Mouse (Mus musculus) forebrain, embryonic 16.5 days (tissue): ENCODE measurements at regions not wholly inside any gene's neighbourhood (a gene's known extent, or its start where the extent isn't known, plus 50 kb on each side); places are given as distances from the start of the nearest gene placed in this dataset.
A peak's percentile ranks its signal among the peaks of the same experiment; 100 is the strongest.

Experiments
- ATAC-seq: fragments of 200-750 bp; cut with Nextera tagmentation; 2 replicates; pipeline ENCODE4 v1.8.0; 2017; ENCODE audit warnings: mild to moderate bottlenecking, moderate library complexity
- H3K27ac ChIP-seq: fragments of 300-500 bp; sonication (generic); 2 replicates; pipeline ENCODE4 v1.5.1; 2014; ENCODE audit warnings: low read length, control low read depth
- H3K27me3 ChIP-seq: fragments of 300-500 bp; sonication (generic); replicated peaks from 2 replicates; pipeline ENCODE4 v1.6.1; 2014; ENCODE audit warnings: low read length; ENCODE audit not compliant: control insufficient read depth, insufficient read depth
- H3K36me3 ChIP-seq: fragments of 300-500 bp; sonication (generic); 2 replicates; pipeline ENCODE4 v1.6.1; 2014; ENCODE audit not compliant: control insufficient read depth, insufficient read depth
- H3K4me1 ChIP-seq: fragments of 300-500 bp; sonication (generic); replicated peaks from 2 replicates; pipeline ENCODE4 v1.6.1; 2014; ENCODE audit warnings: low read length; ENCODE audit not compliant: control insufficient read depth, insufficient read depth
- H3K4me2 ChIP-seq: fragments of 300-500 bp; sonication (generic); 2 replicates; pipeline ENCODE4 v1.6.1; 2014; ENCODE audit warnings: mild to moderate bottlenecking, low read length, control low read depth
- H3K4me3 ChIP-seq: fragments of 300-500 bp; sonication (generic); replicated peaks from 2 replicates; pipeline ENCODE4 v1.5.1; 2014; ENCODE audit warnings: mild to moderate bottlenecking, low read length, control low read depth
- H3K9ac ChIP-seq: fragments of 300-500 bp; sonication (generic); replicated peaks from 2 replicates; pipeline ENCODE4 v1.6.1; 2014; ENCODE audit warnings: low read depth, low read length, control low read depth
- H3K9me3 ChIP-seq: fragments of 300-500 bp; sonication (generic); 2 replicates; pipeline ENCODE4 v1.6.1; 2016; ENCODE audit warnings: low read length; ENCODE audit not compliant: control insufficient read depth
- WGBS: fragments of 180-500 bp; shearing (Covaris S2); extraction: QIAGEN DNeasy Blood & Tissue Kit; methylation state at CpG from one replicate; pipeline ENCODE4 v1.1.7; 2014; 5-methylcytosine and 5-hydroxymethylcytosine counted together

DNA sequence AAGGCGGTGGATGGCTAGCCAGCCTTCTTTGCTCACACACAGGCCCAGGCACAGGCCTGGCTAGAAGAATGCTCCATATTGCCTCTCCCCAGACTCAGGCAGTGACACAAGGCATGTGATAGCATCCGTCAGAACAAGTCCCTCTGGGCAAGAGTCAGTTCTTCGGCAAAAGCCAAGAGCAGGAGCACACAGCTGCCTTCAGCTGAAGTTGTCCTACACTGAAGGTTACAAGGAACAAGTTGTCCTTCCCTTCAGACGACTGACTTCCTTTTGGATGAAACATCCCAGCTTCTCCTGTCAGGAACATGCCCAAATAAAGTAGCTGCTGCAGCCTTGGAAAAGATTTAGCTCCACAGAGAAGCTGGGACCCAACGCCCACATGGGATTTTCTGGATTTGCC lies 117.1 kb downstream of the Tmem17 start:
- Histone ChIP-seq H3K9me3 (no peaks in the 10 kb centered on the region), H3K4me1 (peaks cover 3% of the 10 kb centered on the region), H3K9ac (no peak overlapping the region), H3K27me3 (no peaks in the 10 kb centered on the region), H3K27ac (no peak overlapping the region), H3K36me3 (no peaks in the 10 kb centered on the region), H3K4me2 (no peak overlapping the region), H3K4me3 (no peak overlapping the region)
- ATAC-seq: no peak
- WGBS: 84% methylated on average over 5 of the region's 5 CpGs

GRCm38 (mm10) chr11:22629581-22629980 lies 117.7 kb downstream of the Tmem17 start:
- ATAC-seq: no peak
- H3K4me2 ChIP-seq: peak overlapping the region; percentile 29
- H3K27ac ChIP-seq: no peak overlapping the region
- no peak overlapping the region for H3K9ac ChIP-seq
- H3K9me3 ChIP-seq: no peaks in the 10 kb centered on the region
- no peaks in the 10 kb centered on the region for H3K27me3 ChIP-seq
- no peaks in the 10 kb centered on the region for H3K36me3 ChIP-seq
- WGBS: 28% methylated on average over 13 of the region's 13 CpGs
- H3K4me1 ChIP-seq: peaks cover 3% of the 10 kb centered on the region
- H3K4me3 ChIP-seq: no peak overlapping the region

- no peaks in the 10 kb centered on the region for H3K9me3 ChIP-seq
- H3K36me3 ChIP-seq: no peaks in the 10 kb centered on the region
- H3K9ac ChIP-seq: no peak overlapping the region
- H3K4me2 ChIP-seq: no peak overlapping the region
- H3K4me3 ChIP-seq: no peak overlapping the region
- H3K27me3 ChIP-seq: no peaks in the 10 kb centered on the region
- ATAC-seq: no peak
- no peak overlapping the region for H3K27ac ChIP-seq
- 74% methylated on average over 4 of the region's 4 CpGs for WGBS
- peaks cover 3% of the 10 kb centered on the region for H3K4me1 ChIP-seq
Observed at GRCm38 (mm10) chr11:22629991-22630390, 118.1 kb downstream of the Tmem17 start.

- Histone ChIP-seq H3K9me3 (no peaks in the 10 kb centered on the region), H3K4me2 (no peak overlapping the region), H3K27me3 (no peaks in the 10 kb centered on the region), H3K9ac (no peak overlapping the region), H3K27ac (no peak overlapping the region), H3K4me3 (no peak overlapping the region), H3K36me3 (no peaks in the 10 kb centered on the region), H3K4me1 (peaks cover 3% of the 10 kb centered on the region)
- WGBS: 72% methylated on average over 5 of the region's 5 CpGs
- 0 out of 2 replicates have a peak, but pooled peaks have one; percentile 22 for ATAC-seq
Observed at GRCm38 (mm10) chr11:22630982-22631381, 119.1 kb downstream of the Tmem17 start.

DNA sequence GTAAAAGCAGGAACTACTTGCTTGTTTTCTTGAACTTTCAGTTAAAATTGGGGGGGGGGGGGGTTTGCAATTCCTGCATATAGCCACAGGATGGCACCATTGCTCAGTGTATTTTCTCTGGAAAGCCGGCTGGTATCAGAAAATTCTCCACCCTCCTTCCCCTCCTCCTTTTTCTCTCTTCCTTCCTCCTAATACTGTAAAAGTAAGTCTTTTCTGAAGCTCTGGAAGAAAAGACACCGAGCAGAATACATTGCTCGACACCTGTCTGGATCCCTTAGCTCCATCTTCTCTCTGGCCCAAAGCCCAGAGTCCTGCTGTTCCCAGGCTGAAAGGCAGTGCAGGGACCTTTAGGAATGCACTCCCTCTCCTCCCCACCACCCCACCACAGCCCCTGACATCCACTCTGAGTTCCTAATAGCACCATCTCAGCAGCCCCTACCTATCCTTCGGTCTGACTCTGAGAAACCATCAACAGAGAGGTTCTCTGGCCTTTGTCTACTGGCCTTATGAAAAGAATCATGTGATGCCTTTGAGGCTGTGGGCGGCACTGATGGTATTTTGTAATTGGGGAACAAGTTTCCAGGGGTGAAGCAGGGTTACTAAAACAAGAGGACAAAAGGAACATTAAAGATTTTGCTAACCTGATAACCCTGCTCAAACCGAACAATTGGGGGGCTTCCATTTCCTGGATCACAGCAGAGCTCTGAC lies 119.9 kb downstream of the Tmem17 start:
- Histone ChIP-seq H3K4me2 (peak overlapping the region; percentile 33), H3K9ac (peak overlapping the region; percentile 35; the same call in 1 of the 2 replicates), H3K27ac (no peak overlapping the region), H3K9me3 (no peaks in the 10 kb centered on the region), H3K27me3 (no peaks in the 10 kb centered on the region), H3K36me3 (no peaks in the 10 kb centered on the region), H3K4me3 (no peak overlapping the region), H3K4me1 (peaks cover 3% of the 10 kb centered on the region)
- ATAC-seq: peak; percentile 69
- WGBS: 6% methylated on average over 6 of the region's 6 CpGs

DNA sequence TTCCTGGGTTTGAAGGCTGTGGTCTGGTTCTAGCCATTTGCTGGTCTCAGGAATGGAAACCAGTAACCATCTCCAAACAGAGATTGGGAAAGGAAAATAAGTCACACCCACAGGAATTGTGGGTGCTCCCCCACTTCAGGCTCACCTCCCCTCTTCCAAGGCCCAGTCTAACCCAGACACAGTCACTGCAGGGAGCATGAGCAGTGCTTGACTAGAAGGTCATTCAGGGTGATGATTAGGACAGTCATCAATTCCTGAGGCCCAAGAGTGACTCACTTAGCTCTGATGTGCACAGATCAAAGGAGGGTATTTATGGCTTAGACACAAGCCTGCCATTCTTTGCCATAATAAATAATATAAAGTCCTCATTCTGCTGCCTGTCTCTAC lies 120.4 kb downstream of the Tmem17 start:
- no peak for ATAC-seq
- Histone ChIP-seq H3K4me3 (no peak overlapping the region), H3K9me3 (no peaks in the 10 kb centered on the region), H3K27ac (no peak overlapping the region), H3K36me3 (no peaks in the 10 kb centered on the region), H3K9ac (no peak overlapping the region), H3K4me1 (peaks cover 3% of the 10 kb centered on the region), H3K4me2 (no peak overlapping the region), H3K27me3 (no peaks in the 10 kb centered on the region)

DNA sequence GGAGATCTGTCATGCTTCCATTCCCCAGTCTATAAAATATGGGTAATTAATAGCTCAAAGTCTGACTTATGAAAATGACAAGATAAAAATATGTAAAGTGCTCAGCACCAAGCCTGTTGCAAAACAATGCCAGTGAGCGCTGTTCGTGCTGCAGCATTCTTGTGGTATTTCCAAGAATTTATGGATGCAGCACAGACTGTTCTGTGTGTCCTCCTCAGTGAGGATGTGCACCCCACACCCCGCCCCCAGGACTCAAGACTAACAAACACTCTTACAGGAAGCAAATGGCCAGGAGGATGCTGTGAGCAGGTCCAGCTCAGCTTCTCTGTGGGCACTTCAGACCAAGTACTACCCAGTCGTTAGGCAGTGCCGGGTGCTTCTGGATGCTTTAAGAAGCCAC lies 121.1 kb downstream of the Tmem17 start:
- Histone ChIP-seq H3K9me3 (no peaks in the 10 kb centered on the region), H3K9ac (no peak overlapping the region), H3K36me3 (no peaks in the 10 kb centered on the region), H3K27ac (no peak overlapping the region), H3K4me2 (no peak overlapping the region), H3K4me1 (peaks cover 3% of the 10 kb centered on the region), H3K4me3 (no peak overlapping the region), H3K27me3 (no peaks in the 10 kb centered on the region)
- no peak for ATAC-seq
- WGBS: 83% methylated on average over 5 of the region's 5 CpGs

GRCm38 (mm10) chr11:22633961-22634360 lies 122.1 kb downstream of the Tmem17 start:
- H3K27me3 ChIP-seq: no peaks in the 10 kb centered on the region
- no peaks in the 10 kb centered on the region for H3K36me3 ChIP-seq
- H3K4me3 ChIP-seq: no peak overlapping the region
- H3K9ac ChIP-seq: no peak overlapping the region
- H3K9me3 ChIP-seq: no peaks in the 10 kb centered on the region
- ATAC-seq: no peak
- peaks cover 3% of the 10 kb centered on the region for H3K4me1 ChIP-seq
- H3K4me2 ChIP-seq: no peak overlapping the region
- H3K27ac ChIP-seq: no peak overlapping the region
- WGBS: 54% methylated on average over 6 of the region's 6 CpGs

- H3K9ac ChIP-seq: no peak overlapping the region
- peaks cover 3% of the 10 kb centered on the region for H3K4me1 ChIP-seq
- ATAC-seq: no peak
- no peaks in the 10 kb centered on the region for H3K36me3 ChIP-seq
- 49% methylated on average over 2 of the region's 2 CpGs for WGBS
- no peak overlapping the region for H3K27ac ChIP-seq
- H3K9me3 ChIP-seq: no peaks in the 10 kb centered on the region
- no peak overlapping the region for H3K4me2 ChIP-seq
- no peak overlapping the region for H3K4me3 ChIP-seq
- no peaks in the 10 kb centered on the region for H3K27me3 ChIP-seq
Observed at GRCm38 (mm10) chr11:22635021-22635420, 123.1 kb downstream of the Tmem17 start.

DNA sequence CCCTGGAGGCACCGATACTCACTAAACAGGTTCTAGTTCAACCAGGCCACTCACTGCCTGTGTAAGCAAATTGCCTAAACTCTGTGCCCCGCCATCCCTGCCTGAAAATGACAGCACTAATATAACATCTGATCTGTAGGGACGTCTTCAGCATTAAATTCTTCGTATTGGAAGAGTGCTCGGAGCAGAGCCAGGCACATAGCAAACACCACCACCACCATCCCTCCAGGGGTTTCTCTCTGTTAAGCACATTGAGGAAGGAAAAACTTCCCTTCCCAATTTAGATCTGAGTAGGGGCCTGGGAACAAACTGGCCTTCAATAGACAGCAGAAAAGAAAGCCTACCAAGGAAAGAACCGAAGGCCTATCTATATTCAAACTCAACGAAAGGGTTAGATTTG lies 124.4 kb downstream of the Tmem17 start:
- 82% methylated on average over 7 of the region's 7 CpGs for WGBS
- Histone ChIP-seq H3K4me1 (peaks cover 3% of the 10 kb centered on the region), H3K4me3 (no peak overlapping the region), H3K27ac (no peak overlapping the region), H3K9me3 (no peaks in the 10 kb centered on the region), H3K9ac (no peak overlapping the region), H3K36me3 (no peaks in the 10 kb centered on the region), H3K27me3 (no peaks in the 10 kb centered on the region), H3K4me2 (no peak overlapping the region)
- ATAC-seq: no peak
